Mouse (Mus musculus) monocyte, adult 5-6 weeks (primary cell): ENCODE data around the gene Strip2. TPM values are rescaled to one million over a fixed set of nuclear protein-coding genes. Genes with fewer than 3 reads are reported as not detected.

Experiments used
- ATAC-seq: fragments of 153-309, 156-312 bp; replicated peaks from 2 replicates; pipeline ENCODE4 v1.8.0; 2017; ENCODE audit warnings: mild to moderate bottlenecking; ENCODE audit not compliant: low TSS enrichment, insufficient number of reproducible peaks, severe bottlenecking, poor library complexity, low FRiP score
- total RNA-seq: library from RNA; stranded (forward); fragments of 200-1000, 200-491, 200-594 nt; gene quantifications from 3 replicates; pipeline ENCODE4 v1.2.3, GENCODE M21; 2017

The Strip2 gene
- 0.87 to 1.0 TPM in 2 of 3 replicates, not detected in the other for total RNA-seq

DNA sequence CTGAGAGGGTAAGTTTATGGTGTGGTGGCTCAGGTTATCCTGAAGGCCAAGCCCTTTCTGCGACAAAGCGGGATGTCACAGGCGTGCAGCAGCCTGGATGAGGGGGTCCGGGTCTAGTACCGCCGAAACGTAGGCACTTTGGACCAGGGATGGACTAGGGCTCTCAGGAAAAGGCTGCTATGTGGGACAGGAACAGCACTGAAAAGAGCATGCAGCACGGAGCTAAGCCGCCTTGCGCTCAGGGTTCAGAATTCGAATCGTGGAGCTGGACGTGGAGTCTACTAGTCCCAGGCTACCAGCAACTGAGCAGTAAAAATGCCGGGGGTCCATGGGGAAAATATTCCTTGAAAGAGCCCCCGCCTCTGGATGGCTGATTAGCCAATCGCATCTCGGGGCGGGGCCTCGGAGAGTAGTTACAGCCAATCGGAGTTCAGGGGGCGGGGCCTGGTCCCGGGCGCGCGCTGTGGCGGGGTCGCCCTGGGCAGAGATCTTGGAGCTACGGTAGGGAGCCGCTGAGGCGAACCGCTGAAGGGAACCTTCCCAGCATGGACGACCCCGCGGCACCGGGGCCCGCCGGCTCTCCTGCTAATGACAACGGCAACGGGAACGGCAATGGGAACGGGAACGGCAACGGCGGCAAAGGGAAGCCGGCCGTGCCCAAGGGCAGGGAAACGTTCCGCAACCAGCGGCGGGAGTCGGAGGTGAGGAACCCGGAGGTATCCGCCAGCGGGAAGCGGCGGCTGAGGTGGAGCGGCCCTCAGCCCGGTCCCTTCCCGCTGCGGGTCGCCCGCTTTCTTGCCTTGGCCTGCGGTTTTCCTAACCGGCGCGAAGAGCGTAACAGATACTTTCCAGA, at the start of gene Strip2:
Gene Strip2, plus strand, starts transcription at position 483 of the 853 bp plus-strand sequence.
- peak; percentile 80 for ATAC-seq

DNA sequence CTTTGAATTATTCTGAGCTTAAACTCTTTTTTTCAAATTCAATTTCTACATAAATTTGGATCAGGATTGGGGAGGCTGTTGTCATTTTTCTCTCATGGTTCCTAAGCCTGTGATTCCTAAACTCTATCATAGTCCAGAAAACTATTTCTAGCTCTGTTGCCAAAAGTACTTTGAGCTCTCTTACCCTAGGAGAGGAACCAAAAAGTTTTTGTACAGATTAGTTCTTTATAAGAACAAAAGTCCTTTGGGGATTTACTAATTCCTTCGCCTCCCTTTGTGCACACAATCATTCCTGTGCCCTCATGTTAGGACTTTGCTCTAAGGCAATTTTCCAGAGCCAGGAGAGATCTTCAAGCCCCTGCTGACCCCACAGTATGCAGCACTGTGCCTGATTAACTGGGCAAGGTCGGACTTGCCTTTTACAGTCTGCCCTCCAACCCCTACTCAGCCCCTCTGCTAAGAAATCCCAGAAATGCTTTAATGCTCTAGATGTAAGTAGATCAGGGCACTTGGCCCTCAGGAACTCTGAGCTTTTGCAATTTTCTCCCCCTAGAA, 48.4 kb upstream of the Strip2 start:
- ATAC-seq = no peak

DNA sequence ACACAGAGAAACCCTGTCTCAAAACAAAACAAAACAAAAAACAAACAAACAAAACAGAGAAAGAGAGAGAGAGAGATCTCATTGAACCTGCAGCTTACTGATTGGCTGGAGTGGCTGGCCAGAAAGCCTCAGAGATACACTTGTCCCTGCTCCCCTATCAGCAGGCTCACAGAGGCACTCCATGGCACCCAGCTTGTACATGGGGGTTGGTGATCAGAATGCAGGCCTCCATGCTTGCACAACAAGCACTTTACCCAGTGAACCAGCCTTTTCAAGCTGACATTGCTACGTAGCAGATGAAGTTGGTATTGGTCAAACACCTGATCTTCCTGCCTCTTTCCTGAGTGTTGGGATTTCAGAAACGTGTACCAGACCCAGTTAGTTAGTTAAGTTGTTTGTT, 43.2 kb upstream of the Strip2 start:
- no peak for ATAC-seq

DNA sequence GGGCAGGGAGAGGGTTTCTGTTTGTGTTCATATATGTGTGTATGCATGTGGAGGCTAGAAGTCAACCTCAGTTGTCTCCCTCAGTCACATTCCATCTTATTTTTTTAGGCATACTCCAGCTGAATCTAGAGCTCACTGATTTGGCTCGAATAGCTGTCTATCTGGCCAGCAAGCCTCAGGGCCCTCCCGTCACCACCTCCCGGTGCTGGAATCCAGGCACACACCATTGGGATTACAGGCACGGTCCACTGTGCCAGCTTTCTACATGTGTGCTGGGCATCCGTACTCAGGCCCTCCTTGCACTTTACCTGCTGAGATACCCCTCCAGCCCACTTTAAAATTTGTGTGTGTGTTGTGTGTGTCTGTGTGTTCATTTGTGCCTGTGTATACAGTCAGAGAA, 41.2 kb upstream of the Strip2 start:
- ATAC-seq = no peak

DNA sequence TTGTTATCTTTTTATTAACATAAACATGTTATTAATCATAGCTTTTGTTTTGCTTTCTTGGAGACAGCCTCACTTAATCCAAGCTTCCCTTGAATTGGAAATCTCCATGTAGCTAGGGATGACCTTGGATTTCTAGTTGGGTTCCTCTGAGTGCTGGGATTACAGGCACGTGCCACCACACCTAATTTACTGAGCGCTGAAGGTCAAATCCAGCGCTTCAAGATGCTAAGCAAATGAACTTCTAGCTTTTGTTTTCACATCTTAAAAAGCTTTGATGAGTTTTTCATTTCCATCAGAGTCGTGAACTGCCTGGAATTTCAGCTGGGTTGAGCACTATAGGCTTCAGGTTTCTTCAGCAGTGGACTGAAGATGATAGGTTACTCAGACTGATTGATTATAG, 40.0 kb upstream of the Strip2 start:
- ATAC-seq = no peak

DNA sequence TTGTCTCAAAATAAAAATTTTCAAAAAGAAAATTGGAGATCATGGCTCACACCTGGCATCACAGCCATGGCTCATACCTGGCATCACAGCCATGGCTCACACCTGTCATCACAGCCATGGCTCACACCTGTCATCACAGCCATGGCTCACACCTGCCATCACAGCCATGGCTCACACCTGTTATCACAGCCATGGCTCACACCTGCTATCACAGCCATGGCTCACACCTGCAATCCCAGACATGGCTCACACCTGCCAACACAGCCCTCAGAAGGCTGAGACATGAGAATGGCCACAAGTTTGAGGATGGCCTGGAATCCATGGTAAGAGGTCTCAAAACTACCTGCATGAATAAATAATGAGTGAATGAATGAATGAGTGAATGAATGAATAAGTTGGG, 37.2 kb upstream of the Strip2 start:
- no peak for ATAC-seq

DNA sequence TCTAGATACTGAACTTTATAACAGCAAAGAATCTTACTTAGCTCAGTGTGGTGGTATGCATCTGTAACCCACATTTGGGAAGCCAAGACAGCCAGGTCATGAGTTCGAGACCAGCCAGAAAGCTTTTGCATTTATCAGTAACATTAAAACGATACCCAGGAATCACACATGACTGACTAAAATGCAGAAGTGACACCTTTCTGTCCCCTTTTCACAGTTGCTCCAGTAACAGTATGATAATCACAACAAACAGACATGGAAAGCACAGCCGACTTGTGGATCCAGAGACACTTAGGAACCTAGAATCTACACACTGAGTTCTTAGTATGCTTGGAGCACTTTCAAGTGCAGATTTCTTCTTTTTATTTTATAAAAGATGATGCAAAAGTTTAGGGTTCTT, 36.0 kb upstream of the Strip2 start:
- no peak for ATAC-seq

DNA sequence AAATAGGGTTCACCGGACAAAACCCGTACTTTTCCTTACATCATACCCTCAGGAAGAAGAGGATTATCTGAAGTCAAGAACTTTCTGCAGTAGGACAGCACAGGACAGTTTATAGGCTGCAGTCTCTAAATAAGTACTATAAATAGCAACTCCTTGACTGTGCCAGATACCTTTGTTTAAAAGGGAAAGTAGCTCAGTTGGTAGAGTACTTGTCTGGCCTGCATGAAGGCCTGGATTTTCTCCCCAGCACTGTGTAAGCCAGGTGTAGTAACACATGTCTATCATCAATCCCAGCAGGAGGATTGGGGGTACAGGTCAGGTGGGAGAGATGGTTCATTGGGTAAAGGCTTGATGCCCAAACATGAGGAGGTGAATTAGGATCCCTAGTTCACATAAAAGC, 34.9 kb upstream of the Strip2 start:
- ATAC-seq = no peak

DNA sequence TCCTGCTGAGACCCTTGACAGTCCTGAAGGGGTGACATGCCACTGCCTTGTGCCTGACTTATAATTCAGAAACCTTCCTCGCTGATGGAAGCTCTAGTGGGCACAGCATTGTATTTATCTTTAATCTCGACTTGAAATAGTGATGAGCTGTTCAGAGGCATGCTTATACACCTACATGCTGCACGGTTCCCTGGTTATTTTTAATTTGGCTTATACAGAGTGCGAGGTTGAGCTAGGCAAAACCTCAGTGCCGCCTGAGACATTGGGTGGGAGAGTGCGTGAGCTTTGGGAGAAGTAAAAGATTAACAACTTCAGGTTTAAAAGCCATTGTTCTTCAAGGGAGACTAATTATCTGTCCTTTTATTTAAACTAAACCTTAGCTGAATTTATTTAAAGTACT, 33.9 kb upstream of the Strip2 start:
- ATAC-seq = no peak

DNA sequence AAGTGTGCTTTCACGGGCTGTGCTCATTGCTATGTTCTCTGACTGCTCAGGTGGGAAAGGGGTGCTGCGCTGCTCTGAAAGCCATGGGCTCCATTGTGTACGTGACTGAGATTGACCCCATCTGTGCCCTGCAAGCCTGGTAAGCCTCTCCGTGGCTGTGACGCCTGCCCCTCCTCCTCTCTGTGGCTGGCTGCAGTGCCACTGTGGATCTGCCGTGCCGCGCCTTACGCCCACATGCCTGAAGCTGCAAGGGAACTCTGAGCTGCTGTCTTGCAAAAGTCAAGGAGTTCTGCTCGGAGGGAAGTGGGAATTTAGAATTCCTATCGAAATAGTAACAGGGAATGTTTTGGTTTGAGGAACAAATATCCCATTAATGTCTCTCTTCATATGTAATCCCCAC, 25.7 kb upstream of the Strip2 start:
- no peak for ATAC-seq

DNA sequence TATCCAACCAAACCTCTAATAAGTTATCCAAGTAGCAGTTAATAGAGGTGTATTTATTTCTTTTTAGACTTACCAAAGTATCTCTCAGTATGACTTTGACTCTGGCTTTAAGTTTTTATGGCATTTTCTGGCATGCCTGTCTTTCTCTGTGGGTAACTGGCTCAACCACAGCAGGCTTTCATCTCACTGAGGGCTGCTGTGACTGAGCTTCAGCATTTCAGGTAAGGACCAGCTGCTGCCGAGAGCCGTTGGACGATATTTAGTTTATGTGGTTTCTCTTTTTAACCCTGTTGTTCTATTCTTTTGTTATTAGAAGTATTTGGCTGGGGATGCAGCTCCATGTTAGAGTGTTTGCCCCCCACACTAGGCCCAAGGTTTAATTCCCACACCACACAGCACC, 19.8 kb upstream of the Strip2 start:
- ATAC-seq = no peak

DNA sequence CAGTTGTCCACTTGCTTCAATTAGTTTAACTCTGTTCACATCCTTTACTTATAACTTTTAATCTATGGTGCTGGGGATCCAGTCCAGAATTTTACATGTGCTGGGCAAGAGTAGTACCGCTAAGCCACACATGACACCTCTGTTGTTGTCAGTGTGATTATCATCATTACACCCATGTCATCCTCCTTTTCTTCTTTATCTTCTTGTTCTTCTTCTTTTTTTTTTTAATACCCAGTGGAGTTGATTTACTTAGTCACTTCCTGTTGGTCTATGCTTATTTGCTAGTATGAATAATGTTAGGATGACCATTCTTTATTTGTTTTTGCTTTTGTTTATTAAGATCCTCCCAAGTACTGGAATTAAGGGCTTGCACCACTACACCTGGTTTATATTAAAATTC, 15.4 kb upstream of the Strip2 start:
- ATAC-seq = no peak

DNA sequence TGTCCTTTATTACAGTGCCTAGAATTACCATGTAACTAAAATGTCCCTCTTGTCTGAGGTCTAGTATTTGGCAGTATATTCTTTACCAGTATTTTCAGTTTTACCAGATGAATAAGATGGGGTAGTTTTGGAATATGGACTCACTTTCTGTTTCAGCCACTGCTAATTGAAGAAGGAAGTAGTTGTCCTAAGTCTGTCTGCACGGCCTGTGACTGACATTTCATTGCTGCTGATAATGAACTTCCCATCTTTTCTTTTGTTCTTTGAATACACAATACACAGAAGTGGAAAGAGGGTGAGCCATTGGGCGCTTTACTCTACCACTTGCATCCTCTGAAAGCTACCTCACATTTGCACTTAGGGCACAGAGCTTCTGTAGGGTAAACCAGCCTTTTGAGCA, 14.6 kb upstream of the Strip2 start:
- ATAC-seq = no peak

DNA sequence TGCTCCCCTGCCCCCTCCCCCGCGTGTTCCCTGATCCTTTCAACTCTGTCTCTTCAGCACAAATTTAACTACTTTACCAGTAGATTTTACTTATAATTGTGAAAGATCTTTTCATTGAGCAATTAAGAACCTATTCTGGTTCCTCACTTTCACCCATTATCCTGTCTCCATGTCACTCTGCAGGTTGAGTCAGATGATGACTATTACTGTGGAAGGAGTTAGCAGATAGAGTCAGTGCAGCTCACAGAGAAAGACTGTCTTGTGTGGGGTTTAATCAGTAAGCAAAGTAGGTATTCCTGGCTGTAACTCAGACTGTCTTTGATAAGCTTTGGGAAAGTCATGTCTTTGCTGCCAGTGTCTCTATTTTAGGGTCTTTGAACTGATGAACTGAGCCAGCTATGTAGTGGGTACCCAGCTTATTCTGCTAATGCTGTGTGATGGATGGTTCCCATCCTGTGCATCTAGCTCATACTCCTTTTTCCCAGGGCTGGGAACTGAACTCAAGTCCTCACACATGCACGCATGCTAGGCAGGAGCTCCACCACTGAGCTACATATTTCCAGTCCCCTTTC, 13.4 kb upstream of the Strip2 start:
- no peak for ATAC-seq

DNA sequence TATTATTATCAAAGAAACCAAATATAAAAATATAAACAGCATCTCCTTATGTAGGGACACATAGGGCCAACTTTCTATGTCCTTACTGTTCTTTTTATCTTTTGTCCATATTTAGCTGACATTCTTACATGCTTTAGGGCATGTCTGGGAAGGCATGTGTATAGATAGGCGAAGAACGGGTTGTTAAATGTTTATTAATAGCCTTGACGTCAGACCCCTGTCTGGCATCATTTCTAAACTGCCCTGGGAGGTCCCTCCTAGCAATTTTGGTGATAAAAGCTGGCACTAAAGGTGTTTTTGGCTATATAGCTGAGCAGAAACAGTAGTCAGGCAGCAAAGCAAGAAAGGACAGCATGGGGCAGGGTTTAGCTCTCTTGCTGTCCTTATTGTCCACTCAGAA, 12.5 kb upstream of the Strip2 start:
- ATAC-seq = no peak

DNA sequence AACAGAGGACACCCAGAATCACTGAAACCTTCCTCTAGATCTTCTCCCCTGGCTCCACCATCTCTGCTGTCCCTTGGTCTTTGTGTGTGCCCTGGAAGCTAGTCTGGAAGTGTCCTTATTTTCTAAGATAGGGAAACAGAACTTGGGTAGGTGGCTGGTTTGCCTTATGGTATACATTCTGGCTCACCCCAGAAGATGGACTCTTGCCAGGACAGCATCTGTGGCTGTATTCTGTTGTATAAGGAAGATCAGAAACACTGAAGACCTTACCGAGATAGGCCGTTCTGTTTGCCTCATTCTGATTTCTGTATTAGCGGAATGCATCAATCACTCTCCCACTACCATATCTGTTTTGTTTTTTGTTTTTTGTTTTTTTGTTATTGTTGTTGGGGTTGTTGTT, 6.2 kb upstream of the Strip2 start:
- ATAC-seq = no peak

DNA sequence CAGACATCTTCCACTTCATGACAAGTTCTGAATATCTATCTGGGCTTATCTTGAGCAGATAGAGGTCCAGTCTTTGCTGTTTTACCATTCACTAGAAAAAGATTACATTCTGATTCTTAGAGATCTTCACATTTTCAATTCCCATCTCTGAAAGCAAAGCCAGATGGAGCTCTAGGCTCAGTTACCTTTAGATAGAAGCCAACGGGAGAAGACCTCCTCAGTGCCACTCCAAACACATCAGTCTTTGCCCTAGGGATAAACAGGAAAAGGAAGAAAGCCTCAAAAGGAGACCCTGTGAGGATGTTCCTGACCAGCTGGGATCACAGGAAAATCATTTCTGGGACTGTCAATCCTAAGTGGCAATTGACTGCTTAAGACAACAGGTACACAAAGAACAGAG, 3.1 kb upstream of the Strip2 start:
- ATAC-seq = no peak

DNA sequence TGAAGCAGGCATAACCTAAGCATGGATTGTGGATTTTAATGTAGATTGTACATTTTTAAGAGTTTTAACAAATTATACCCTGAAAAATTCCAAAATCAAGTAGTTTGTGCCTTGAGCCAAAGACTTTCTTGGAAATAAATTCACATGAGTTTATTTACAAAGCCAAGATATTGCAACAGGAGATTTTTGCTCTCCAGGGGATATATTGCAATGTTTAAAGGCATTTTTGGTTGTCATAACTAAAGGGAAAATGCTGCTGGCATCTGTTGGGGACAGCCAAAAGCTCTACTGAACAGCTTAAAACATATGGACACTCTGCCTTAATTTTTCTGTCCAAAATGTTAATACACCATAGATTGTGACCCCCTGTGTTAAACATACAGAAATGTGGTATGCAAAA, 2.7 kb upstream of the Strip2 start:
- ATAC-seq = no peak

DNA sequence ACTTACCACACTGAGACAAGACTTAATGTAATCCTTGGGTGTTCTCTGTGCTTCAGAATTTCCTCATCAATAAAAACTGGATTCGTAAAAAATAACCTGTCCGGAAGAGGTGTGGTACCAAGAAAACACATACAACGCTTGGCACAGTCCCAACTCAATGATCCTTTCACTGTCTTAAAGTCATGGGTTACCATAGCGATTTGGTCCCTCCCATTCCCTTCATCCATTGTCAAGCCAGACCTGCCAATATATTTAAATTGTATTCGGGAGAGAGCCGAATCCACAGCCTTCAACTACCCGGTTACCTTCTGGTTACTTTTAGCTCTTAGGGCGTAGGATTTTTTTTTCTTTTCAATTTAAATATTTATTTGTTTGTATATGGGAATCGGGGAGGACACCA, 976 bp upstream of the Strip2 start:
- no peak for ATAC-seq

DNA sequence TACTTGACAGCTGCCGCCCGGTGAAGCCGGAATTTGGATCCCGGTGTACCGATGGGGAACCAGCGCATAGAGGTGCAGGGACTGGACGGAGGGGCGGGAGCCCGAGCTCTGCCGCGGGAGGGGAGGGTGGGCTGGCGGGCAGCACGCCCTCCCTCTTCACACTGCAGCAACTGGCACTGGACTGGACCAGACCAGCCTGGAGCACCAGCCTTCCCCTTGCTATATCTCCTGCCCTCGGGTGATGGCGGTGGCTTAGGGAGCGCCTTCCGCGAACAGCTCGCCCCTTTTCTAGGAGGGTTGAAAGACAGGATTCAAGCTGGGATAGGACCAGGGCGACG, 540 bp downstream of the Strip2 start:
- ATAC-seq = no peak
